Mouse (Mus musculus): ENCODE results near the gene Cep112. TPM values are rescaled to one million over a fixed set of nuclear protein-coding genes. Genes with fewer than 3 reads are reported as not detected.
A peak's percentile ranks its signal among the peaks of the same experiment; 100 is the strongest.

The Cep112 gene
- total RNA-seq, 2 experiments from 2014 or later = 3.9 to 5.9 TPM

- intact Hi-C loops (cut with DNase I; ENCODE audit: low total_unique reads) = no loop called here
- DNase-seq = no peak
These were observed 332.8 kb downstream of the Cep112 start for GRCm38 (mm10) chr11:108757626-108758430.

- intact Hi-C loops (cut with DNase I; ENCODE audit: low total_unique reads) = no loop called here
- no peak for DNase-seq
These were observed 345.1 kb downstream of the Cep112 start for GRCm38 (mm10) chr11:108770064-108770463.

- no peak for DNase-seq
- intact Hi-C loops (cut with DNase I; ENCODE audit: low total_unique reads) = no loop called here
These were observed 349.2 kb downstream of the Cep112 start for GRCm38 (mm10) chr11:108774019-108774670.

- intact Hi-C loops (cut with DNase I; ENCODE audit: low total_unique reads) = no loop called here
- DNase-seq = no peak
These were observed 352.2 kb downstream of the Cep112 start for GRCm38 (mm10) chr11:108777158-108777557.

GRCm38 (mm10) chr11:108780271-108781250, 355.6 kb downstream of the Cep112 start:
- peak; percentile 16 for DNase-seq
- intact Hi-C loops (cut with DNase I; ENCODE audit: low total_unique reads) = no loop called here

GRCm38 (mm10) chr11:108798398-108798797, 373.4 kb downstream of the Cep112 start:
- intact Hi-C loops (cut with DNase I; ENCODE audit: low total_unique reads) = no loop called here
- no peak for DNase-seq

GRCm38 (mm10) chr11:108799695-108800094, 374.7 kb downstream of the Cep112 start:
- intact Hi-C loops (cut with DNase I; ENCODE audit: low total_unique reads) = no loop called here
- DNase-seq = no peak

- no peak for DNase-seq
- intact Hi-C loops (cut with DNase I; ENCODE audit: low total_unique reads) = no loop called here
These were observed 379.0 kb downstream of the Cep112 start for GRCm38 (mm10) chr11:108804030-108804429.

GRCm38 (mm10) chr11:108805947-108806346, 381.0 kb downstream of the Cep112 start:
- no peak for DNase-seq
- intact Hi-C loops (cut with DNase I; ENCODE audit: low total_unique reads) = no loop called here

- DNase-seq = no peak
- intact Hi-C loops (cut with DNase I; ENCODE audit: low total_unique reads) = no loop called here
These were observed 384.6 kb downstream of the Cep112 start for GRCm38 (mm10) chr11:108809626-108810025.

GRCm38 (mm10) chr11:108821771-108822170, 396.8 kb downstream of the Cep112 start:
- no peak for DNase-seq
- intact Hi-C loops (cut with DNase I; ENCODE audit: low total_unique reads) = no loop called here

- intact Hi-C loops (cut with DNase I; ENCODE audit: low total_unique reads) = no loop called here
- DNase-seq = no peak
These were observed 397.3 kb downstream of the Cep112 start for GRCm38 (mm10) chr11:108822257-108822656.

GRCm38 (mm10) chr11:108827321-108827720, 402.3 kb downstream of the Cep112 start:
- intact Hi-C loops (cut with DNase I; ENCODE audit: low total_unique reads) = no loop called here
- no peak for DNase-seq

- DNase-seq = no peak
- intact Hi-C loops (cut with DNase I; ENCODE audit: low total_unique reads) = no loop called here
These were observed 403.5 kb downstream of the Cep112 start for GRCm38 (mm10) chr11:108828374-108829025.

GRCm38 (mm10) chr11:108836706-108837105, 411.7 kb downstream of the Cep112 start:
- intact Hi-C loops (cut with DNase I; ENCODE audit: low total_unique reads) = no loop called here
- no peak for DNase-seq

GRCm38 (mm10) chr11:108840195-108840594, 415.2 kb downstream of the Cep112 start:
- intact Hi-C loops (cut with DNase I; ENCODE audit: low total_unique reads) = no loop called here
- no peak for DNase-seq

GRCm38 (mm10) chr11:108842765-108843164, 417.8 kb downstream of the Cep112 start:
- no peak for DNase-seq

GRCm38 (mm10) chr11:108845971-108846370, 421.0 kb downstream of the Cep112 start:
- DNase-seq = no peak

More at GRCm38 (mm10) chr11:108842765-108843164, 417.8 kb downstream of the Cep112 start:
- intact Hi-C loops (cut with DNase I; ENCODE audit: low total_unique reads) = no loop called here

GRCm38 (mm10) chr11:108846479-108846878, 421.5 kb downstream of the Cep112 start:
- no peak for DNase-seq
- intact Hi-C loops (cut with DNase I; ENCODE audit: low total_unique reads) = no loop called here

More at GRCm38 (mm10) chr11:108845971-108846370, 421.0 kb downstream of the Cep112 start:
- intact Hi-C loops (cut with DNase I; ENCODE audit: low total_unique reads) = no loop called here

Data from gastrocnemius, postnatal 14 days (tissue).